Comparison of ENCODE assay signal across 9 mouse cellular contexts in the genomic region with DNA sequence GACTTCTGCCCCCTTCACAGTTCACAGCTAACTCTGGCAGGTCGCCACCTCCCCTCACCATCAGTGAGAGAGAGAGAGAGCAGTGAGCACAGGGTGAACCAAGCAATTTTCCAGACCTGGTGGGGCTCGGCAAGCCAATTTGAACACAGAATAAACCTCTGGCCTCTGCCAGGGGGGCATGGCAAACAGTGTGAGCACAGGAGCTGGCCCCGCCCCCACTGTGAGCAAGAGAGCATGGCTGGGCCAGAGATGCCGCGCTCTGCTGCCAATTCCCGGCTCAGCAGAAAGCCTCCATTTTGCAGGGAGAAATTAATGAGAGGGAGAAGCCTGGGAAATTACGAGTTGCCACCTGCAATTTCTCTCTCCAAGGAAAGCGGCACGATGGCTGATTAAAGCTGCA. TPM values are rescaled to one million over a fixed set of nuclear protein-coding genes. Genes with fewer than 3 reads are reported as not detected.
DNase-seq lines count a peak whose midpoint lies in the region; ATAC-seq lines count a peak whose summit lies in the region.
"Had no signal": no experiment of that assay in that cellular context is flagged by ENCODE, and none has a peak within 500 bp of the region (broad histone marks: within the 10 kb centered on the region; RNA-seq: fewer than 3 reads in every experiment).

No protein-coding gene starts in this region.

- no peaks in the 10 kb centered on the region for H3K36me3 ChIP-seq in heart, embryonic 12.5 days
- no peaks in the 10 kb centered on the region for H3K36me3 ChIP-seq in hindbrain, embryonic 12.5 days
- no peaks in the 10 kb centered on the region for H3K36me3 ChIP-seq in stomach, embryonic 14.5 days (ENCODE audit: control insufficient read depth, insufficient read depth, low read length)

- H3K27me3 ChIP-seq in heart, embryonic 12.5 days (replicated peaks): peaks cover 66% of the 10 kb centered on the region
- peaks cover 56% of the 10 kb centered on the region for H3K27me3 ChIP-seq in hindbrain, embryonic 12.5 days
- H3K27me3 ChIP-seq in stomach, embryonic 14.5 days (ENCODE audit: control insufficient read depth, insufficient read depth, low read length): 0 out of 2 replicates have a peak, but pooled peaks cover 3% of the 10 kb centered on the region

- intact Hi-C loops in heart, postnatal 10 days (cut with DNase I): no loop called here
- intact Hi-C loops in gastrocnemius, postnatal 36 days (cut with DNase I): no loop called here

- H3K27ac ChIP-seq in heart, embryonic 12.5 days (ENCODE audit: poor library complexity, severe bottlenecking): no peak overlapping the region
- peak overlapping the region; percentile 58 for H3K27ac ChIP-seq in hindbrain, embryonic 12.5 days
- peak overlapping the region; percentile 16; the same call in 1 of the 2 replicates for H3K27ac ChIP-seq in stomach, embryonic 14.5 days (ENCODE audit: low read length)
- H3K27ac ChIP-seq: kidney, postnatal 0 days had no signal

- no peaks in the 10 kb centered on the region for H3K9me3 ChIP-seq in heart, embryonic 12.5 days (replicated peaks)
- no peaks in the 10 kb centered on the region for H3K9me3 ChIP-seq in hindbrain, embryonic 12.5 days (replicated peaks)
- H3K9me3 ChIP-seq in stomach, embryonic 14.5 days (ENCODE audit: control insufficient read depth, low read depth, low read length): no peaks in the 10 kb centered on the region

- WGBS in heart, embryonic 12.5 days: 41% methylated on average over 9 of the region's 9 CpGs
- 18% methylated on average over 9 of the region's 9 CpGs for WGBS in hindbrain, embryonic 12.5 days
- 31% methylated on average over 9 of the region's 9 CpGs for WGBS in stomach, embryonic 14.5 days

- H3K4me2 ChIP-seq in heart, embryonic 12.5 days: no peak overlapping the region
- no peak overlapping the region for H3K4me2 ChIP-seq in hindbrain, embryonic 12.5 days (replicated peaks)
- no peak overlapping the region for H3K4me2 ChIP-seq in stomach, embryonic 14.5 days (replicated peaks; ENCODE audit: low read depth, low read length)

- 0 out of 2 replicates have a peak overlapping the region, but pooled peaks have one; percentile 10 for H3K9ac ChIP-seq in heart, embryonic 12.5 days
- H3K9ac ChIP-seq in hindbrain, embryonic 12.5 days: peak overlapping the region; percentile 38; the same call in 1 of the 2 replicates
- H3K9ac ChIP-seq in stomach, embryonic 14.5 days (replicated peaks; ENCODE audit: low read depth, low read length): no peak overlapping the region

- ATAC-seq in heart, embryonic 12.5 days (ENCODE audit: insufficient number of reproducible peaks, low FRiP score): no peak
- no peak for ATAC-seq in hindbrain, embryonic 12.5 days (ENCODE audit: low FRiP score)
- ATAC-seq in stomach, embryonic 14.5 days (ENCODE audit: insufficient number of reproducible peaks, insufficient read depth, low FRiP score, low read depth): no peak

- no peak overlapping the region for H3K4me3 ChIP-seq in heart, embryonic 12.5 days
- H3K4me3 ChIP-seq in hindbrain, embryonic 12.5 days: no peak overlapping the region
- no peak overlapping the region for H3K4me3 ChIP-seq in stomach, embryonic 14.5 days (ENCODE audit: low read depth, low read length)

- peaks cover 69% of the 10 kb centered on the region for H3K4me1 ChIP-seq in heart, embryonic 12.5 days (replicated peaks)
- H3K4me1 ChIP-seq in hindbrain, embryonic 12.5 days: peaks cover 82% of the 10 kb centered on the region
- peaks cover 71% of the 10 kb centered on the region for H3K4me1 ChIP-seq in stomach, embryonic 14.5 days (ENCODE audit: control insufficient read depth, insufficient read depth, low read length)

- DNase-seq in heart, postnatal 10 days: no peak
- peak; percentile 60 for DNase-seq in retina, postnatal 1 day
- no peak for DNase-seq in retina, embryonic 14.5 days (ENCODE audit: low spot score)
- DNase-seq in gastrocnemius, postnatal 36 days: no peak
- DNase-seq in testis, postnatal 14 days (ENCODE audit: low spot score): no peak

RNA-seq across cellular contexts. Expression of a gene that starts 58.1 kb away (rescaled TPM):
- polyA plus RNA-seq in heart, embryonic 12.5 days (2016; fragmentation: Nextera tagmentation; extraction: Ambion mirVana): 5.4 and 6.4 TPM in 2 replicates
- 10 to 100 TPM; 60.7 to 67.9 TPM for total RNA-seq in heart, postnatal 10 days (2021)
- polyA plus RNA-seq in hindbrain, embryonic 12.5 days (2016; fragmentation: Nextera tagmentation; extraction: Ambion mirVana): 12.4 and 14.0 TPM in 2 replicates
- polyA plus RNA-seq in stomach, embryonic 14.5 days (2014; fragmentation: Nextera tagmentation; extraction: Ambion mirVana): 15.0 and 15.5 TPM in 2 replicates
- 10 to 100 TPM; 24.8 to 27.8 TPM for total RNA-seq in gastrocnemius, postnatal 36 days (2021)
